Mouse (Mus musculus): ENCODE measurements around the gene Psma7. TPM values are rescaled to one million over a fixed set of nuclear protein-coding genes. Genes with fewer than 3 reads are reported as not detected.

The Psma7 gene
- total RNA-seq, 2 experiments from 2014 or later = 155 to 163 TPM

GRCm38 (mm10) chr2:180011370-180011769, 30.9 kb downstream of the Psma7 start:
- no peak for DNase-seq (ENCODE audit: low spot score)
- intact Hi-C loops (cut with DNase I) = no loop called here

- no peak for DNase-seq (ENCODE audit: low spot score)
- intact Hi-C loops (cut with DNase I) = no loop called here
Observed at GRCm38 (mm10) chr2:180010686-180011085, 31.5 kb downstream of the Psma7 start.

DNA sequence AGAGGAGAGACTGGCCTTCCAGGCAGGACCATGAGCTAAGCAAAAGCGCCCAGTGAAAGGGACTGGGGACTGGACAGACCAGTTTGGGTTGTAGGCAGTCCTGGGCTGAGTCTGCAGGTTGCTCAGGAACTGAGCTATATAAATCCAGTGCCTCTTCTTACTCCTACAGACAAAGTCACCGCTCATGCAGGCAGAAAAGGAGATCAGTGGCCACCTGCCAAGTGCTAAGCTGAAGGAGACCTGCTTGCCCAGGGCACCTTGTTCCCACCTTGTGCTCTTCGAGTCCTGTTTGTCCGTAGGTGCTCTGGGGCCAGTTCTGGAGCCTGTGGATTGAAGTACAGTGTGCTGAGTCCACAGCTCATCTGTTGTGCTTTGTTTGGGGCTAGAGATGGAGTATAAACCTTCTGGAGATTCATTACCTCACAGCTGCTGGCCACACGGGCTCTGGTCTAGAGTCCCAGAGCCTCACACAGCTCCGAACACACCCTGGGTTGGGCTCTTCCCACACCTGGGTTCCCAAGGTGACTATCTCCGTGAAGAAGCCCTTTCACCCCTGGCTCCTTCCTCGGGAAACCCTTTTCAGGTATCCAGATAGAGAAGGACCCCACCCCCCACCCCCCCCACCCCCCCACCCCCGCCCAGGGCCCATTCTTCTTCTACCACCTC, 35.7 kb downstream of the Psma7 start:
- intact Hi-C loops (cut with DNase I) = no loop called here
- no peak for DNase-seq (ENCODE audit: low spot score)

GRCm38 (mm10) chr2:180005656-180006351, 36.4 kb downstream of the Psma7 start:
- no peak for DNase-seq (ENCODE audit: low spot score)
- intact Hi-C loops (cut with DNase I) = no loop called here

GRCm38 (mm10) chr2:180001635-180002034, 40.6 kb downstream of the Psma7 start:
- intact Hi-C loops (cut with DNase I) = no loop called here

GRCm38 (mm10) chr2:179998431-179998830, 43.8 kb downstream of the Psma7 start:
- no peak for DNase-seq (ENCODE audit: low spot score)
- intact Hi-C loops (cut with DNase I) = no loop called here

More at GRCm38 (mm10) chr2:180001635-180002034, 40.6 kb downstream of the Psma7 start:
- DNase-seq (ENCODE audit: low spot score) = no peak

DNA sequence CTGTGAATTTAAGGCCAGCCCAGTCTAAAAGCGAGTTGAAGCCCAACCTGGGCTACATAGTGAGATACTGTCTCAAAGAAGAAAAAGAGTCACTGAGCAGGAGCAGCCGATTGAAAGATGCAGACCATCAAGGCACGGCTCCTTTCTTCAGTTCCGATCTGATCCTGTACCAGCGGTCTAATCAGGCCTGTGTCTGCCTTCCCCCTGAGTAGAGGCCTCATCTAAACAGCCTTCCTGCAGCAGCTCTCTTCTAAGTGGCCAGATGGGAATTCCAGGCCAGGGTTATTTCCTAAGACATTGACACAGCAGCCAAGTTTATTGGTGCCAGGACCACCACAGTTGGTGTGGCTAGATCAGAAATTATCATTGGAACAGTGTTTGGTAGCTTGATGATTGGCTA, 49.2 kb downstream of the Psma7 start:
- intact Hi-C loops (cut with DNase I) = no loop called here
- DNase-seq (ENCODE audit: low spot score) = no peak

DNA sequence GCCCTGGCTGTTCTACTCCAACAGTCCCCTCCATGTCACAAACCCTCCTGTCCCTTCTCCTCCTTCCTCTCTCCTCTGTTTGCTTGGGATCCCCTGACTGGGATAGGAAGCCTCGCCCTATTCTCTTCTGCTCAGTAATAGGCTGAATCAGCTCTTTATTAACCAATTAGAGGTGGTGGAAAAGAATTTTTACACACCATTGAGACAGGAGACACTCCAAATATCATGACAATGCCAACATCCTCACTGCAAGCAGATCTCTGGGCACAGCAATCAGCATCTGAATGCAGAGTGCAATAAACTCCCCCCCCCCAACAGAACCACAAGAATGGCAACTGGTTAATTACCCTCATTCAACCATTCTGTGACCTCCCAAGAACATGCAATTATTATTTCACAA, 53.1 kb downstream of the Psma7 start:
- intact Hi-C loops (cut with DNase I) = no loop called here
- DNase-seq (ENCODE audit: low spot score) = no peak

DNA sequence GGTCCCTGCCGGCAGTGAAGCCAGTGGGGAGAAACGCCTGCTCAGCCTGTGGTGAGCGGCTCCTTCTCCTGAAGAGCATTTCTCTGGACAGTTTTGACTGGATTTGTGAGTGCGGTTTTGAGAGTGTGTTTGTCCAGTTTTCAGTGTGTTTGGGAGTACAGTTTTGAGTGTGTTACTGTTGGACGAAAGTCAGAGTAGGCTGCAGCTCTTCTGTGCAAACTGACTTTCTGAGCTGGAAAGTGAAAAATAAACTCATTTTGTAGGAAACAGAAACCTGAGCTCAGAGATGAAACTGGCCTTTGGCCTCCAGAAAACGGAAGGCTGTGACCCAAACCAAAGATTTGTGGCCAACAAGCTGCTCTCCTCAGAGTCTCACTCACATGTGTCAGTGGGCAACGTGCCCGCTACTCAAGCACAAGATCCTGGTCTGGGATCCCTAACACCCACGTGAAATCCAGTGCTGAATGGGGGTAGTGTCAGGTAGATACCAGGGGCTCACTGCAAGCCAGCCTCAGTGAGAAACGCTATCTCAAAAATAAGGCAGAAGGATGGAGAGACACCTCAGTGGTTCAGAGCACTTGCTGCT, 55.7 kb downstream of the Psma7 start:
- intact Hi-C loops (cut with DNase I) = no loop called here
- no peak for DNase-seq (ENCODE audit: low spot score)

Other genes with a start within 250 kb of the Psma7 start
- 10 to 100 TPM; 18.7 to 19.5 TPM for gene Taf4, start 65.8 kb downstream of the Psma7 start, total RNA-seq (2021)
- gene Lsm14b, start 17.4 kb downstream of the Psma7 start, total RNA-seq (2021) = 10 to 100 TPM; 59.2 to 63.1 TPM
- gene Ss18l1, start 76 bp upstream of the Psma7 start, total RNA-seq (2021) = 1 to 10 TPM; 2.2 to 2.3 TPM
- 10 to 100 TPM; 23.0 to 27.4 TPM for gene Mtg2, start 28.2 kb upstream of the Psma7 start, total RNA-seq (2021)
- gene Hrh3, start 62.1 kb upstream of the Psma7 start, total RNA-seq (2021) = not detected
- 10 to 100 TPM; 32.3 to 36.4 TPM for gene Osbpl2, start 76.9 kb upstream of the Psma7 start, total RNA-seq (2021)
- 10 to 100 TPM; 73.1 to 83.5 TPM for gene Adrm1, start 129.1 kb upstream of the Psma7 start, total RNA-seq (2021)
- 10 to 100 TPM; 50.3 to 58.2 TPM for gene Lama5, start 183.4 kb upstream of the Psma7 start, total RNA-seq (2021)
- 100 to 1,000 TPM; 471 to 515 TPM for gene Rps21, start 214.9 kb upstream of the Psma7 start, total RNA-seq (2021)
- 10 to 100 TPM; 13.0 to 13.8 TPM for gene Cables2, start 231.1 kb upstream of the Psma7 start, total RNA-seq (2021)
- not detected for gene Rbbp8nl, start 247.4 kb upstream of the Psma7 start, total RNA-seq (2021)